Mouse (Mus musculus) large intestine, adult 2 months (tissue): ENCODE results near the gene Dnlz. TPM values are rescaled to one million over a fixed set of nuclear protein-coding genes. Genes with fewer than 3 reads are reported as not detected.

Experiments used
- DNase-seq: peaks from one replicate; pipeline ENCODE4 v3.0.0-alpha.2; 2012; ENCODE audit warnings: low read depth, low spot score
- WGBS: fragments of 180-500 bp; shearing (Covaris S2); methylation state at CpG from one replicate; pipeline ENCODE4 v1.1.7; 2018; 5-methylcytosine and 5-hydroxymethylcytosine counted together
- polyA plus RNA-seq: library from polyadenylated mRNA; depleted of rRNA; stranded (reverse); fragments of >200 nt; gene quantifications from 2 replicates; pipeline ENCODE4 v1.2.3, GENCODE M21; 2012

The Dnlz gene
- polyA plus RNA-seq, 1 experiment, result 21.5 TPM

- WGBS, result 63% methylated on average over 15 of the region's 15 CpGs
- DNase-seq, result no peak
These were observed 26.3 kb downstream of the Dnlz start for GRCm38 (mm10) chr2:26325386-26326181.

- 71% methylated on average over 2 of the region's 2 CpGs for WGBS
- no peak for DNase-seq
These were observed 27.0 kb downstream of the Dnlz start for GRCm38 (mm10) chr2:26324917-26325316.

GRCm38 (mm10) chr2:26323589-26324325 is 28.2 kb downstream of the Dnlz start:
- no peak for DNase-seq
- 86% methylated on average over 13 of the region's 13 CpGs for WGBS

- WGBS, result 80% methylated on average over 14 of the region's 14 CpGs
- DNase-seq, result no peak
These were observed 31.4 kb downstream of the Dnlz start for GRCm38 (mm10) chr2:26320245-26321185.

- DNase-seq, result no peak
- 82% methylated on average over 13 of the region's 13 CpGs for WGBS
These were observed 32.2 kb downstream of the Dnlz start for GRCm38 (mm10) chr2:26319519-26320244.

GRCm38 (mm10) chr2:26319109-26319508 is 32.8 kb downstream of the Dnlz start:
- WGBS, result 89% methylated on average over 9 of the region's 9 CpGs
- no peak for DNase-seq

GRCm38 (mm10) chr2:26317991-26318672 is 33.8 kb downstream of the Dnlz start:
- 83% methylated on average over 3 of the region's 3 CpGs for WGBS
- DNase-seq, result no peak

- no peak for DNase-seq
- WGBS, result 77% methylated on average over 3 of the region's 3 CpGs
These were observed 34.5 kb downstream of the Dnlz start for GRCm38 (mm10) chr2:26317371-26317770.

- DNase-seq, result no peak
- WGBS, result 67% methylated on average over 9 of the region's 9 CpGs
These were observed 35.2 kb downstream of the Dnlz start for GRCm38 (mm10) chr2:26316576-26317246.

GRCm38 (mm10) chr2:26315925-26316311 is 36.0 kb downstream of the Dnlz start:
- DNase-seq, result peak; percentile 70
- 1% methylated on average over 11 of the region's 11 CpGs for WGBS

GRCm38 (mm10) chr2:26315072-26315924 is 36.6 kb downstream of the Dnlz start, which contains the start of gene Gpsm1:
Gene Gpsm1 (plus strand): TSS chr2:26315515.
- DNase-seq, result no peak
- WGBS, result 1% methylated on average over 66 of the region's 66 CpGs

- 57% methylated on average over 13 of the region's 13 CpGs for WGBS
- DNase-seq, result no peak
These were observed 37.4 kb downstream of the Dnlz start for GRCm38 (mm10) chr2:26314281-26315071.

- DNase-seq, result no peak
- 97% methylated on average over 1 of the region's 1 CpGs for WGBS
These were observed 38.5 kb downstream of the Dnlz start for GRCm38 (mm10) chr2:26313394-26313793.

- WGBS, result 39% methylated on average over 2 of the region's 2 CpGs
- no peak for DNase-seq
These were observed 39.1 kb downstream of the Dnlz start for GRCm38 (mm10) chr2:26312812-26313211.

GRCm38 (mm10) chr2:26311936-26312335 is 40.0 kb downstream of the Dnlz start:
- DNase-seq, result no peak
- WGBS, result 62% methylated on average over 5 of the region's 5 CpGs

GRCm38 (mm10) chr2:26309739-26310138 is 42.2 kb downstream of the Dnlz start:
- no peak for DNase-seq
- WGBS, result 50% methylated on average over 10 of the region's 10 CpGs
